Mouse (Mus musculus): Measurements from ENCODE around the gene Acpp.

Acpp gene

DNA sequence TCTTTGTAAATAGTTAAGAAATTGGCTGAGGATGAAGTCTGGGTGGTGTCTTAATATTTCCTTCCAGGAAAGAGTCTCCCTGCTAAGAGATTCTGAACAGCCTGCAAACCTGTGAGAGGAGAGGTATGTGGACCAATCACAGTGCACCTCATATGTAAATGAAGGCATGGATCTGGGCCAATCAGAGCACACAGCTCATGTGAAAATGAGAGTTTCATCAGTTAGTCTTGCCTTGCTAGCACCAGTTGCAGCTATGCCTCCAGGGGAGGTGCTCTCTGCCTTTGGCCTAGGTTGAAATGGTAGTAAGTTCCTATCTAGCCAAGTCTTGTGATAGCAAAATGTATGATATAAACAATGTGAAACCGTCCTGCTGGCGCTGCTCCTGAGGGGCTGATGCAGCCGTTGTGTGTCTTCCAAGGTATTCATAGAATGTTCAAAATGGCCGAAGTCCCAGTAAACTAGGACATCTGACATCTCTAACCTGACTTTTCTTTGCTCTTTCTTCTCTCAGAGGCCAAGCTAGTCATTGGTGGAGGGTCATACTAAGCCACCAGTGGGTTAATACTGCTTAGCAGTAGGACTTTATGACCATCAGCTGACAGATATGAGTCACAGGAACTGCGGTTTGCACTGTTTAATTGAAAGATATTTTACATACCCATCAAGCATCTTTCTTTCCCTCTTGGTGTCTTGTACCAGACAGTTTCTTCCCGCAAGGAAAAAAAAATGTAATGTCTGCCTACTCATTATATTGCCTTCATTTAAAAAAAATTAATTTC, 32.0 kb downstream of the Acpp start:
- DNase-seq (ENCODE audit: low read depth in 1 of 2, low spot score in 2 of 2), result no peak

DNA sequence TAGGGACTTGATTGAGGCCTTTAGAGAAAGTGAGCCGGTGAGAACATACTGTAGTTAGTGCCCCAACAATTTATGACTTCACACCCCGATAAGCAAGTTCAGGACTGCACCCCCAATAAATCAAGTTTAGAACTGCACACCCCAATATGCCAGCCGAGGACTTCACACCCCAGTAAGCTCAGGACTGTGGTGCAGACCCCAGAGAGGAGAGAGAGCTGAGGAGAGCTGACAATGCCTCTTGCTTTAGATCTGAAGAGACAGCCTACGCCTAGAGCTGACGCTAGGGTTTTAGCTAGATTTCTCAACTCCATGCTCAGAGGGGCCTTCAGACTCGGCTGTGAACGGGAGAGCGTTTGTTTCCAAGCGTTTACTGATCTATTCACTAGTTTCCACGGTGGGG, 32.7 kb downstream of the Acpp start:
- no peak for DNase-seq (ENCODE audit: low read depth in 1 of 2, low spot score in 2 of 2)

- no peak for DNase-seq (ENCODE audit: low read depth in 1 of 2, low spot score in 2 of 2)
These were observed 33.2 kb downstream of the Acpp start for GRCm38 (mm10) chr9:104304376-104304775.

DNA sequence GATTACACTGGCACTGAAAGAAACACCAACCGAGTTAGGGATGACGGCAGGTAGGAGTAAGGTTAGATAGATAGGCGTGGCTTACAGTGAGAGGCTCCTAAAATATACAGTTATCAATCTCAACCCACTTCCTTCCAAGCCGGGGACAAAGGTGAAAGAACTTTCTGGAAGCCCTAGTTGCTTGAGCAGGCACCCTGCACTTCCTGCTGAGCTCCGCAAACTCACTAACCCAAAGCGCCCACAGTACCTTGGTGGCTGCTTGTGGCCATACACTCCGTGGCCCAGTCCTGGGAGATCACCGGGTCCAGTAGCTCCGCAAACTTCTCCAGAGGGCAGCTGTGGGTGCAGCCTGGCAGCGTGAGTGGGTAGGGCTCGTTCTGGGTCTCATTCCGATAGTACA, 37.0 kb downstream of the Acpp start:
- DNase-seq (ENCODE audit: low read depth in 1 of 2, low spot score in 2 of 2), result no peak

- no peak for DNase-seq (ENCODE audit: low read depth in 1 of 2, low spot score in 2 of 2)
These were observed 40.5 kb downstream of the Acpp start for GRCm38 (mm10) chr9:104297041-104297440.

DNA sequence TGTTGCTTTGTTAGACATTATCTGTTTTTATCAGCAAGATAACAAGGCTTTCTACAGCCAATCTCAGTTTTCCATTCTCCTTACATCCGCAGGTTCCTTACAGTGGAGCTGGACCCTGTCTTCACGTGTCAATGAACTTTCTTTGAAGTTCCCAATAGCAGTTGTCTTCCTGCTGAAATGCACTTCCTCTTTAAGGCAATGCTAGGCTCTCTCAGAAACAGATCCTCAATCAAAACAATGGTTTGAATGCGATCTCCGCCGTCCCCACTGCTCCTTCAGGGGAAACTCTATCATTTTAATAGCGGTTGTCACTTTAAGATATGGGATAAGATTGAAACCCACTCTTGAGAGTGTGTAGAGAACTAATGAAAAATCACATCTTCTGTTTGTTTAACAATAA, 52.6 kb downstream of the Acpp start:
- no peak for DNase-seq (ENCODE audit: low read depth in 1 of 2, low spot score in 2 of 2)

- DNase-seq (ENCODE audit: low read depth in 1 of 2, low spot score in 2 of 2), result no peak
These were observed 55.0 kb downstream of the Acpp start for GRCm38 (mm10) chr9:104282536-104282935.

DNA sequence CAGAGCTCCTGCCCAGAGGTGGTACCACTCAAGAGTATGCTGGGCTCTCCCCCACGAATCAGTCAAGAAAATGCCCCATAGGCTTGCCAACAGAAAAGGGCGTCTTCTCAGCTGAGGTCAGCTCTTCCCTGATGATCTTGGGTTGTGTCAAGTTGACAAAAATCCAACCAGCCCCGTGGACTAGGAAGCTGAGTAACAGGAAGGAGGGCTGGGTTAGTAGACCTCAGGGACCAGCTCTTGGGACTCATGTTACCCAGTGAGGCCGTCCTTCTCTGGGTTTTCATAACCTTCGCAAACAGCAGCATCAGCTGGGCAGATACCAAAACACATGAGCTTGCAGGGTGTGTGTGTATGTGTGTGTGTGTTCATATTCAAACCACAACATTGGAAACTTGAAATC, 55.8 kb downstream of the Acpp start:
- no peak for DNase-seq (ENCODE audit: low read depth in 1 of 2, low spot score in 2 of 2)

GRCm38 (mm10) chr9:104280725-104281495, 56.6 kb downstream of the Acpp start:
- DNase-seq (ENCODE audit: low read depth in 1 of 2, low spot score in 2 of 2), result no peak

- DNase-seq (ENCODE audit: low read depth in 1 of 2, low spot score in 2 of 2), result no peak
These were observed 59.9 kb downstream of the Acpp start for GRCm38 (mm10) chr9:104277528-104278162.

DNA sequence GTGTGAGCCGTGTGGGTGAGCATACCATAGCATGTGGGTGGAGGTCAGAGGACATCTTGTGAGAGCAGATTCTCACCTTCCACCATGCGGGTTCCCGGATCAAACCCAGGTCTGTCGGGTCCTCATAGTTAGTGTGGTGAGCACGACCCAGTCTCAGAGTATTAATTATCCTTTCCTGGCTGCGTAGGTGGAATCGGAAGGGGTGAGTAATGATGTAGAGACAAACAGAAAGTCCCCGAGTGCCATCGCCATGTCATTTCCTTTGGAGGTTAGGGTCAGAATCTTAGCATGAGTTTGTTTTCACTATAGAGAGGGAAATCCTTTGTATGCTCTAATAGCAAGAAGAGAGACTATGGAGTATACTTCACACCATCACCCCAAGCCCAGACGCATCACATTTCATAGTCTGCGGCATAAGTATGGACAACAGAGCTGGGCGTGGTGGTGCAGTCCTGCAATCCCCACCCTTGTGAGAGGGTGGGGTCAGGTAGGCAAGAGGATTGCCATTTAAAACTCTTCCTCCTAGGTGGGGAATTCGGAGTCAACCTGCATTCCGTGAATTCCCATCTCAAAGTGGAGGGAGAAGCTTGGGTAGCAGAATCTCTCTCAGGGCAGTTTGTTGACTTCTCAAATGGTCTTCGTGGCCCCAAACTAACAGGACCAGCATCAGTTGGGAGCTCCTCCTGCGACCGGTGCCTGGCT, 62.3 kb downstream of the Acpp start:
- DNase-seq (ENCODE audit: low read depth in 1 of 2, low spot score in 2 of 2), result no peak

GRCm38 (mm10) chr9:104272057-104272456, 65.5 kb downstream of the Acpp start:
- no peak for DNase-seq (ENCODE audit: low read depth in 1 of 2, low spot score in 2 of 2)

GRCm38 (mm10) chr9:104271642-104272041, 65.9 kb downstream of the Acpp start:
- no peak for DNase-seq (ENCODE audit: low read depth in 1 of 2, low spot score in 2 of 2)

DNA sequence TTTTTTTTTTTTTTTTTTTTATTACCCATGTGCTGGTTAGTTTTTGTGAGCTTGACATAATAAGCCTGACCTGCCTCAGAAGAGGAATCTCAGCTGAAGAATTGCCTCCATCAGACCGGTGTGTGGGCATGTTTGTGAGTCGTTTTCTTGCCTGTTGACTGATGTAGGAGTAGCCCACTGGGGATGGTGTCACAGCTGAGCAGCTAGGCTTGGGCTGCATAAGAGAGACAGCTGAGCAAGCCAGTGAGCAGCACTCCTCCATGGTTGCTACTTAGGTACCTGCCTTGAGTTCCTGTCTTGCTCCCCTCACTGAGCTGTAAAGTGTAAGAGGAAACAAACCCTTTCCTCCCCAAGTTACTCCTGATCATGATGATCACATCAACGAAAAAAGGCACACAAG, 67.6 kb downstream of the Acpp start:
- no peak for DNase-seq (ENCODE audit: low read depth in 1 of 2, low spot score in 2 of 2)

GRCm38 (mm10) chr9:104269349-104269871, 68.1 kb downstream of the Acpp start:
- DNase-seq (ENCODE audit: low read depth in 1 of 2, low spot score in 2 of 2), result no peak

GRCm38 (mm10) chr9:104264567-104264966, 73.0 kb downstream of the Acpp start:
- no peak for DNase-seq (ENCODE audit: low read depth in 1 of 2, low spot score in 2 of 2)

GRCm38 (mm10) chr9:104262823-104263352, 74.7 kb downstream of the Acpp start, which contains the start of gene Dnajc13:
Gene Dnajc13, minus strand, starts transcription at chr9:104262930.
- DNase-seq (ENCODE audit: low read depth in 1 of 2, low spot score in 2 of 2), result peak; percentile 97 to 99

GRCm38 (mm10) chr9:104262016-104262762, 75.4 kb downstream of the Acpp start:
- DNase-seq (ENCODE audit: low read depth in 1 of 2, low spot score in 2 of 2), result no peak

DNA sequence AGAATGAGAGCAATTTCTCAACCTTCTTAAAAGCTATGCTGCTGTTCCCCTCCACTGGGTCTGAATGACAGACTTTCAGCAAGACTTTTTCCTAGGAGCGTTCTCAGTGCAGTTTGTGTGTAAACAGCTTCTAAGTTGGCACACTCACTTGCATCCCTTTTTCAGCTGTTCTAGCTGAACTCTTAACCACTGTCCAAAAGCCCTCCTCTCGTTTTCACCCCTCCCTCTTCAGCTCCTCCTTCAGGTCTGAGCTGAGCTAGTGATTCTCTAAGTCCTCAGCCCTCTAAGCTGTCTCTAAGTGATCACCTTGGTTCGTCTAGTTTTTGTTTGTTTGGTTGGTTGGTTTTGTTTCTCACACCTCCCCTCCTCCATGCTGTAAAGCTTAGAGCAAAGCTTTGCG, 77.2 kb downstream of the Acpp start:
- no peak for DNase-seq (ENCODE audit: low read depth in 1 of 2, low spot score in 2 of 2)

- DNase-seq (ENCODE audit: low read depth in 1 of 2, low spot score in 2 of 2), result no peak
These were observed 81.5 kb downstream of the Acpp start for GRCm38 (mm10) chr9:104256085-104256484.
